Mouse (Mus musculus): ENCODE measurements around the gene Castor1. TPM values are rescaled to one million over a fixed set of nuclear protein-coding genes. Genes with fewer than 3 reads are reported as not detected.
A peak's percentile ranks its signal among the peaks of the same experiment; 100 is the strongest.

Gene Castor1
- total RNA-seq, 2 experiments from 2014 or later: 1.2 TPM; not detected in 1

DNA sequence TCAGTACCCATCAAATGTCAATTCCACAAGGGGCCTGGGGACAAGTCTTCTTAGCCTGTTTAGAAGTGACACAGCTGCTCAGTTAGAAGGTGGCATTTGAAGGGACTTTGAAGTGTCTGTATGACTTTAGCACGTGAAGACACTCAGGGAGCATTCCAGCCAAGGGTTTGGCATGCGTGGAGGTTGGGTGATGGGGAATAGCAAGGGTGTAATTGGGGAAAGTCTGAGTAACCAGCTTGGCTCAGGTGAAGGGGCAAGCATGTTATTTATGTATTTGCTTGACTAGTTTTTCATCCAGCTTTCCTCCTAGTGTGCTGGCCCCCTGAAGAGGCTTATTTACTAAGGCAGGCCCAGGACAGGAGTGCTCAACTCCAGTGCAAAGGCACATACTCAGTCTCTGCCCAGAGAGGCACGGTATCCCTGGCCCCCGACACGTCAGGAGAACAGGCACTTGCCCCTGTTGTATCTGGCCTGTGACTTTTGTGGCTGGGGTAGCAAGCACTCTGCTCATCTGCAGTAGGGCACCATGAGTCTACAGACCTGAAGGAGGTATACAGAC, 12.8 kb upstream of the Castor1 start:
- ATAC-seq (replicated peaks; ENCODE audit: low FRiP score, low TSS enrichment, poor library complexity, severe bottlenecking): no peak

DNA sequence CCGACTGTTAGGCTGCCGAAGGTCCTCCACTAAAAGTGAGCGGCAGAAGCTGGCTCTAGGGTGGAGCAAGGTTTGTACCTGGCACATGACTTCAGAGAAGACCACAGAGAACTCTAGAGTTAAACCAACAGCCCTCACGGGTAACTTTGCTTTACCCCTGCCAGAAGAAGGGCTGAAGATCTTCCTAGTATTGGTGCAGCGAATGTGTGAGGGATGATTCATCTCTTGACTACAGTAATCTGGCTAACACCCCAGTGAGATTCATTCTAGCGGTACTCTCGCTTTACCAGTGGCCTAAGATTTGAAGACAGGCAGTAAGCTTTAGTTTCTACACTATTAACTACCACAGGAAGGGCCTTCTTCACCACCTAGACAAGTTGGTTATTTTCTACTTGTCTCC, 12.1 kb upstream of the Castor1 start:
- ATAC-seq (replicated peaks; ENCODE audit: low FRiP score, low TSS enrichment, poor library complexity, severe bottlenecking): no peak

DNA sequence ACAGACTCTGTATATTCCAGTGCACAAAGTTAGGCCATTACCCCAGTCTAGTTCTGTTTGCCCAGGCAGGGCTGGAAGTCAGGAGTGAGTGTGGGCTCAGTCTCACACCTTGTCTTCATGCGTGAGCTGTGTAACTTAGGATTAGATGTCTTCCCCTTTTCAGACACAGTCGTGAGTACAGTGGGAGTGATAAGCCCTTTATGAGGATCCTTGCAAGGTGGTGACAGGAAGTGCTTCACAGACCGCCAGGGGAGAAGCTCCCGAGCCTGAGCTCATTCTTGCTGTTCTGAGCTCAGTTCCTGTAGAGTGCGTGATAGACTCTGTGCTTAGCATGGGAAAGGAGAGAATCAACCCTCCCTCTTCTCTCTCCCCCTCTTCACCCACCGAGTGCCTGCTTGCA, 11.5 kb upstream of the Castor1 start:
- ATAC-seq (replicated peaks; ENCODE audit: low FRiP score, low TSS enrichment, poor library complexity, severe bottlenecking): no peak

DNA sequence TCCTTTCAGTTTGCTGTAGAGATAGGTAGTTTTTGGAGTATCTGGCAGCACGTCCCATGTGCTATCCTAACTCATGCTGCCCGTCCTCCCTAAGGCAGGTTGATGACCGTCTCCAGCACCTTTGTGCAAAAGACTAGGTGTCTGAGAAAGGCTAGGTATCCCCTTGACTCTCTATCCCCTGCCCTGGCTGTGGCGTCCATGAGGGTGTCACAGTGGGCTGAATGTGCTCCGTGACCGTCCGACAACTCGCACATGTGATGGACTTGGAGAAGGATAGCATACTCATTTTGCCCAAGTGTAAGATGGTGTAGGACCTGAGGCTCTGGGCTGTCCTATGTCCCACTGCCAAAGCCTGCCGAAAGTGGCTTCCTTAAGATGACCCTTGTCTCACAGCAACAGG, 10.4 kb upstream of the Castor1 start:
- ATAC-seq (replicated peaks; ENCODE audit: low FRiP score, low TSS enrichment, poor library complexity, severe bottlenecking): no peak

DNA sequence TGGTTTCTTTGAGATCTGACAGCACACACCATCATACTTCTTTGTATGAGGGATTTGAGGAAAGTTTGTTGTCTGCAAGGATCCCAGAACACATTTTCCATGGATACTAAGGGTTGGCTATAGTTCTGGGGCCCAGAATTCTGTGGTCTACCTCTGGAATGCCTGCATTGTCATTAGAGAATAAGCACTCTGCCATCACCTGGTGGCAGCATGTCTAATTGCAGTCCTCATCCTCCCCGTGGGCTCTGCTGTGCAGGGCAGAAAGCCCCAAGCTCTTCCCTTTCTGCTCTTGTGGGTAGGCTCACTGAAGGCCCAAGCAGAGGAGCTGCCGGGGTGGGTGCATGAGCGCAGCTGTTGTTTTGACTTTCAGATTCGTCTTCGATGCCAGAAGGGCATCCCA, 8.5 kb upstream of the Castor1 start:
- ATAC-seq (replicated peaks; ENCODE audit: low FRiP score, low TSS enrichment, poor library complexity, severe bottlenecking): peak; percentile 64

DNA sequence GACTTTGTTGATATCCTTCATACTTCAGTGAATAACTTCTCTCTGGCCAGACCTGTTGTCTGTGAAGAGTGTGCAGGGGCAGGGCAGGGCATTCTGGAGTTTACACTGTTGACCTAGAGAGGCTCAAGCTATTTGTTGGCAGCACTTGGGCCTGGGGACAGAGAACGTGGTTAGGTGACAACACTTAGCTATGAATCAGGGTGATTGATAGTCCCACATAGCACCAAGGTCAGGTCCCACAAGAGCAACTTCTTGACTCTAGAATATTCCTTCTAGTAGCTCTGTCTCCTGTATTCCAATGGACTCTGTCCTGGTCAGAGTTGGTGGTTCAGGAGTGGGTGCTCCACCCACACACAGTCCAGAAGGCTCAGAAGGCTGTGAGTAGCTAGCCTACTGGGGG, 7.2 kb upstream of the Castor1 start:
- ATAC-seq (replicated peaks; ENCODE audit: low FRiP score, low TSS enrichment, poor library complexity, severe bottlenecking): no peak

DNA sequence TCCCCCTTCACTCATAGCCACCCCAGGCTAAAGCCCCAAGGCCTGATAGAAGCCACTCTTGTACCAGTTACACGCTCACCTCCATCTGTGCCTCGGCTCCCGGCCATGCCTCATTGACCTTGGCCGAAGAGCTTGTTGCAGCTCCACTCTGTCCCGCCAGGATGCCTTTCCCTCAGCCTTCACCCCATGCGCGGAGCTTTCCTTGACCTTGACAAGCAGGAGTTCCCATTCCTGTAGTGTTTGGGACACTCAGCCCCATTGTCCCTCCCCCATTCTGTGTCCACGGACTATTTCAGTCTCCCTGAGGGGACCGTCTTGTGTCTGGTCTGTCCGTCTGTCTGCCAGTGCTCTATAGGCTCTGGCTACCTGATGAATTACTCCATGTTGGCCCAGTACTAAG, 4.9 kb upstream of the Castor1 start:
- no peak for ATAC-seq (replicated peaks; ENCODE audit: low FRiP score, low TSS enrichment, poor library complexity, severe bottlenecking)

DNA sequence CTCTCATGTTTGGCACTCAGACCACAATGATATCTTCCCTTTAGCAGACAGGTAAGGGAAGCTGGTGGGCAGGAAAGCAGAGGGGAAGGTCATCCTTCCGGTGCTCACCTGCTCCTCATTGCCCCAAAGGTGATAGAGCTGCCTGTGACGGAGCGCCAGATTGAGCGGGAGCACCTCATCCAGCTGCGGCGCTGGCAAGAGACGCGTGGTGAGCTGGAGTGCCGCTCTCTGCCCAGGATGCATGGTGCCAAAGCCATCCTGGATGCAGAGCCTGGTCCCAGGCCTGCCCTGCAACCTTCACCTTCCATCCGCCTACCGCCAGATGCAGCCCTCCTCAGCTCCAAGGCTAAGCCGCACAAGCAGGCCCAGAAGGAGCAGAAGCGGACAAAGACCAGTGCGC, 3.5 kb upstream of the Castor1 start:
- no peak for ATAC-seq (replicated peaks; ENCODE audit: low FRiP score, low TSS enrichment, poor library complexity, severe bottlenecking)

DNA sequence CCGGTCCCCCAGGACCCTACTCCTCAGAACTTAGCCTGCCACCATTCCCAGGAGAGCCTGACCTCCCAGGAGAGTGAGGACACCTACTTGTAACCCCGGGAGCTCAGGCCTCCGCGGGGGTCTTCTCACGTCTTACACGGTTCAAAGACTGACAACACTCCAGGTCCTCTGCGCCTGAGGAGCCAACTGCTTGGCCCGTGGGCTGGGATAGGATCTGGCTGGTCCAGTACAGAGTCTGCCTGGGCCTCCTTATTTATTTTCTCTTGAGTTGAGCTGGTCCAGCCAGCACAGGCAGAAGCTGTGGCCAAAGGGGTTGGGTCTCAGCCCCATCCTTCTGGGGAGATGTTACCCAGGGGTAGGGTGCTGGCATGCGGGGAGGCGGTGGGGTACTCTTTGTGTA, 3.0 kb upstream of the Castor1 start:
- no peak for ATAC-seq (replicated peaks; ENCODE audit: low FRiP score, low TSS enrichment, poor library complexity, severe bottlenecking)

DNA sequence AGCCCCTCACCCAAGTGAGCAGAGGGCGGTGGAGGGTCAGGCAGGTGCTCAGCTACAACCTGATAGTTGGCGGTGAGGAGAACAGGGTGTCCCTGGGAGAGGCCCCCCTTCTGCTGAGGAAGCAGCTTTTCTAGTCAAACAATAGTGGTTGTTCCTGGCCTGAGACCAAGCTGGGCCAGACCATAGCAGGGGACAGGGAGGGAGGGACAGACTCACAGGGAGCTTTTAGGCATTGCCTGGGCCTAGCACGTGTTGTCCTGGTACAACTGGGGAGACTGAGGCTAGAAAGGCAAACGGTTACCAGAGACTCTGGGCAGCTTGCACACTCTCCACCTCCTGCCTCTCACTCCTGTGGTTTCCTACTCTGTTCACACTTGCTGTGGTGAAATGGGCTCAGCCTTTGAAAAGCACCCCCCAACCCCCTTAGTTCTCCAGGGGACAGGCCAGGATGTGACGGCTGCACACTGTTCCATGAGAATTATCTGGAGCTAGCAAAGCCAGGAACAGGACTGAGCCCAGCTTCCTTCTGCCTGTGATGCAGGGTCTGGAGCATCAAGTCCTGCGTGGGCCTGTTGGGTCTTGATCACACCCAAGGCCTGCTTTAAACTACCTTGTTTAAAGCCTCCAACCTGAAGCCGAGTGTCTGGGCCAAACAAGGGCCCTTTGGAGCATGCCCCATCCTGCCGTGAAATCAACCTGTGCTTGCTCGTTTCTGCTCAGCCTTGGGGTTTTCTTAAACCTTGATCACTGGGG, 1.6 kb upstream of the Castor1 start:
- no peak for ATAC-seq (replicated peaks; ENCODE audit: low FRiP score, low TSS enrichment, poor library complexity, severe bottlenecking)

DNA sequence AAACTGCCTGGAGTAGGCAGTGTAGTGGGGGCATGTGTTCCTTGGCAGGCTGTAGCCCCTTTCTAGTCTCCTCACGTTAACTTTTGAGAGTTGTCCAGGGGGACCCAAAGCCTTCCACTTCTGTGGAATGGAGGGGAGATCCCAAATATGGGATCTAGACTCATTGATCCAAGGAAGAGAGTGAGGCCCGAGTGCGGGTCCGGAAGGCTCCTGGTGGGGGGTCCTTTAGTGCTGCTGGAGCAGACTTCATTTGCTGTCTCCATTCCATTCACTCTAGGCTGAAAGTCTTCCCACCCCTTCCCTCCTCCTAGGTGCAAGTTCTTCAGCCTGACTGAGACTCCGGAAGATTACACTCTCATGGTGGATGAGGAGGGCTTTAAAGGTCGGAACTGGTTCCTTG, 612 bp downstream of the Castor1 start:
- no peak for ATAC-seq (replicated peaks; ENCODE audit: low FRiP score, low TSS enrichment, poor library complexity, severe bottlenecking)

DNA sequence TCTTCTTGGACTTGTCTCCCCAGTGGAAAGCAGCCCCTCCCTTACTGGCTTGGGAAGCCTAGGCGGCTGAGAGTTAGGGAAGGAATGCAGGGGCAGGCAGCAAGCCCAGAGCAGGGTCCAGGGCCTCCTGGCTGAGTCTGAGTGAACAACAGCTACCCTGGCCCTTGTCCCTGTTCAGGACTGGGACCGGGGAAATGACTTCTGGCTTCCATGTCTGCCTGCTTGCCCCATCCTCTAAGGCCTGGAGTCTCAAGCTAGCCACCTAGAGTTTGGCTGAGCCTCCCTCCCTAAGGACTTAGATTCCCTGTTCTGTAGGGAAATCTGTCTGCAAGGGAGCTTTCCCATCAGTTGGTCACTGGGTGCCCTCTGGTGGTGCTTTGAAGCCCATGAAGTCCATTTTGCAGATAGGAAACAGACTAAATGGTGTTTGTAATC, 1.3 kb downstream of the Castor1 start:
- no peak for ATAC-seq (replicated peaks; ENCODE audit: low FRiP score, low TSS enrichment, poor library complexity, severe bottlenecking)

DNA sequence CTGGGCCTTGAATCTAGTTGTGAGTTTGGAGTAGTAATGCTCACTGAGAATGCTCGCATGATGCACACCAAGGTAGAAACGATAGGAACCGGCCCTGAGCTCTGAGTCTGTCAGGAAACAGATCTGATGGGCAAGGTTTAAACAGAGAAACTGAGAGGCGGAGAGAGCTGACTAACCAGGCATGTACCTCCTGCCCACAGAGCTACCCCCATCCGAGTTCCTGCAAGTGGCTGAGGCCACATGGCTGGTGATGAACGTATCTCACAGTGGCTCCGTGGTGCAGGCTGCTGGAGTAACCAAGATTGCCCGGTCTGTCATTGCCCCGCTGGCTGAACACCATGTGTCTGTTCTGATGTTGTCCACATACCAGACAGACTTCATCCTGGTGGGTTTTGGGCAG, 1.9 kb downstream of the Castor1 start:
- ATAC-seq (replicated peaks; ENCODE audit: low FRiP score, low TSS enrichment, poor library complexity, severe bottlenecking): no peak

DNA sequence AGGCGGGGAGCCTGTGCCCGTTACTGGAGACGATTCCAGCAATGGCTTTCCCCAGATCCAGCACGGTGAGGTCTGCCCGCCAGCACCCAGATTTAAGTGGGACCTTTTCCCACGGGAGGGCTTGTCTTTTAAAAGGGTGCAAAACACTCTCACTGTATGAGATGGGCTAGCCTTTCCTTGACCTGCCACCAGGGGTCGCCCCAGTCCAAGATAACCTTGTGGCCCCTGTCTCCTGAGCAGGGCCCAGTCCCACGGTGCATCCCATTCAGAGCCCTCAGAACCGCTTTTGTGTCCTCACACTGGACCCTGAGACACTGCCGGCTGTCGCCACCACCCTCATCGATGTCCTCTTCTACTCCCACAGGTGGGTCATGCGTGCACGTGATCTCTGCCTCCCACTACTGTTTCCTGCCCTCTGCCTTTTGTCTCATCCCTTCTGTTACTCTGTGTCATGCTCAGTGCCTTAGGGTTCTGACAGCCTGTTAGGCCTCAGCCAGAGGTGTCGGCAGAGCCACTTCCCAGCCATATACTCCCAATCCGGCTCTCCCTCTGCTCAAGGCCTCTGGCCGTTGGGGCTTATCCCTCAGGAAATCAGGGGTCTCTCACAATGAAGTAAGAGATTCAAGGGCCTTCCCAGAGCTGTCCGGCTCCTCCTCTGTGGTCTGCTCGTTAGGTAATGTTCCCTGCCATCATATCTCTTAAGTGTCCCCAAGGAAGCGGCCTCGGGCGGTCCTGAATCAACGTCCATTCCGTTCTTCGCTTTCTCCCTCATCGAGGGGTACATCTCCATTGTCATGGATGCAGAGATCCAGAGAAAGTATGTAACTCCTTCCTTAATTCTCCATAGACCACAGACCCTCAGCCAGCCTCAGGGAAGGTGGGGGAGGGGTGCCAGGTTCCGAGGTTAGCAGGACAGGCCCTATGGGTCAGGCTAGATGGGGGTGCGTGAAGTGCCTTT, 2.7 kb downstream of the Castor1 start:
- peak; percentile 41 for ATAC-seq (replicated peaks; ENCODE audit: low FRiP score, low TSS enrichment, poor library complexity, severe bottlenecking)

DNA sequence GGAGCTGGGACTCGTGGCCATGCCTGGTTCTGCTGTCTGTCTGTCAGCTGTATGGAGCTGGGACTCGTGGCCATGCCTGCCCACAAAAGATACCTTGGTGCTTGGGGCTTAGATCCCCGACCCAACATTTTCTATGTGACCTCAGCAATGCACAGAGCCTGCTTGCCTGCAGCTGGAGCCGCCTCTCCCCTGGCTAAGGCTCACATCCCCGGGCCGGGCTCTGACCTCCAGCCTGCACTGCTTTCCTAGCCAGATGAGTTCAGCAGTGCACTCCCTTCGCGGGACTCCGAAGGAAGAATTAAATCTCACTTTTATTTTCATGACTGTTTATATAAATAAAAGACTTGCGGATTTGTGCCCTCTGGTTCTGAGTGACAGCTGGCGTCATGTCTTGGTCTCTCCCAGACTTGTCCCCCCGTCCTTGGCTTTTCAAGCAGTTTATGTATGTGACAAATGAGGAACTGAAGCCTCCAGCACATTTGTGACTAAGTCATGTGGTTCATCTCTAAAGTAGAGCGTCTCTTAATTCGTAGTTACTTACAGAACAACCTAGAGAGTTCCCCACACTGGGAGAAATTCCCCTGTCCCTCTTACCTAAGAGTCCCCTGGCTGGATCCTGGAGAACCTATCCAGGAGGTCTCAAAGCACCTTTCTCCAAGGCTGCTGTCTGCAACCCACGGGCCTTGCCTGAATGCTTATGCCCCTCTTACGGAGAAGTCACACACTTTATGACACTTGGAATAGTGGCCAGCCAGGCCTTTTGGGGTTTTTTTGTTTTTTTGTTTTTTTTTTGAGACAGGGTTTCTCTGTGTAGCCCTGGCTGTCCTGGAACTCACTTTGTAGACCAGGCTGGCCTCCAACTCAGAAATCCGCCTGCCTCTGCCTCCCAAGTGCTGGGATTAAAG, 4.3 kb downstream of the Castor1 start:
- no peak for ATAC-seq (replicated peaks; ENCODE audit: low FRiP score, low TSS enrichment, poor library complexity, severe bottlenecking)

DNA sequence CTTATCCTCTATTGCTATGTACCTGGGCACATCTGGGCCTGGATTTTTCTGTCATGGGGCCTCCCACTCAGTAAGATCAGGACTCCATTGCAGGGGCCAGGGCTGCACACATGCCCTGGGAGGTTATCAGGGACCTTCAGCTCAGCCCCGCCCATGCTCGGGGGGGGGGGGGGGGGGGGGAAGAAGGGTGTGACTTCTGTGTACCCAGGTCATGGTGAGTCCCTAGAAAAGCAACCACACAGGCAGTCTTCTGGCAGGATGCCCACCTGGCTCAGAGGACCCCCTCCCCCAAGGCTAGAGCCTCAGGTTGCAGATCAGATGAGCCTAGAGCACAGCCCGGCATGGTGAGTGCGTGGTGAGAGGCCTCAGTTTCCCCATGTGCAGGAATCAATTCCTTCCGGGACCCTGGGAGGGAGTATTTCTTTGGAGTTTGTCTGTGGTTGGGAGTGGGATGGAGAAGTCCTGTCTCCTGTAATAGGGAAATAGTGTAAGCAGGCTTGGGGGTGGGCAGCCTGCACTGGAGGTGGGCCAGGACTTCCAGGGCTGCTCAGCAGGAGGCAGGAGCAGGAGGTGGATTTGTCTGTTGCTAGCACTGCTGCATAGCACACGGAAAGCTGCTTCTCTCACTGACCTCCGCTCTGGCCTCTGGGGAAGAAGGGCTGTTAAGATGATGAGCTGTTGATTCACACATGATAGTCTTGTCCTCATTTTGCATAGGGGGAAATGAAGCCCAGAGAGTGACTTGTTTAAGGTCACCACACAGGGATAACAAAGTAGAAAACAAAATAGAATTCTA, 5.6 kb downstream of the Castor1 start:
- ATAC-seq (replicated peaks; ENCODE audit: low FRiP score, low TSS enrichment, poor library complexity, severe bottlenecking): peak; percentile 45

DNA sequence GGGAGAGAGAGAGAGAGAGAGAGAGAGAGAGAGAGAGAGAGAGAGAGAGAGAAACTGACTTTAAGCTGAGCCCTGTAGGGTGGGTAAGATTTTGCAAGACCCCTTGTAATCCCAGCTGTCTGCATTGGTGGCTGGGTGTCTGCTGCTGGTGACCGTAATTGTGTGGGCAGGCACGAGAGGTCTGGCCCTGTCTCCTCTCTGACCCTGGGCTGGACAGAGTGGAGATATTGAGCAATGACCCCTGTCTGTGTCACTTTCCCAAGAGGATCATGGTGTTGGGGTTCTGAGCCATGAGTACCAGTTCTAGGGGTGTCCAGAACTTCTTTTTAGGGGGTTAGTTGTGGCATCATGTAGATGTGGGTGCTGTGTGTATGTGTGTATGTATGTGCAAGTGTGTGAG, 6.2 kb downstream of the Castor1 start:
- no peak for ATAC-seq (replicated peaks; ENCODE audit: low FRiP score, low TSS enrichment, poor library complexity, severe bottlenecking)

DNA sequence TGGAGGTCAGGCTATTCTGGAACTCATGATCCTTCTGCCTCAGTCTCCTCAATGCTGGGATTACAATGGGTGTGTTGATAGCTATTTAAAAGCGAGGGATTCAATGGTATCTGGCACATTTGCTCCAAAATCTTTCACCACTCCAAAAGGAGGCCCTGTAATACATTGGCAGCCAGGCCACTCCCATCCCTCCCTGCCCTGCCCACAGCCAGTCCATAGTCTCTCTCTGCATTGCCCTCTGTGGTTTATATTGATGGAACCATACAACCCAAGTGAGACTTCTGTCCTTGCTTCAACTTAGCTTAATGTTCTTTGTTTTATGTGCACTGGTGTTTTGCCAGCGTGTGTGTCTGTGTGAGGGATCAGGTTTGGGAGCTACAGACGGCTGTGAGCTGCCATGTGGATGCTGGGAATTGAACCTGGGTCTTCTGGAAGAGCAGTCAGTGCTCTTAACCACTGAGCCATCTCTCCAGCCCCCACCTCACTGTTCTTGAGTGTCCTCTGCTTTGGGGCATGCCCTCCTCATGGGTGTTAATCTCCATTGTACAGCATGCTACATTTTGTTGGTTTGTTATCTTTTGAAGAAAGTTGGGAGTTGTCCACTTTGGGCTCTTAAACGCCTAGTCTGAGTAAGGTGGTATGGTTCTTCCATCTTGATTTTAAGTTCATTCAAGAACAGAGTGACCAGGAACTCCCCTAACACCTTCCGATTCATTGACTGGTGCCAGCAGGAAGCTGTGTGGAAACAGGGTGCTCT, 8.7 kb downstream of the Castor1 start:
- peak; percentile 55; the same call in 1 of the 2 replicates for ATAC-seq (replicated peaks; ENCODE audit: low FRiP score, low TSS enrichment, poor library complexity, severe bottlenecking)
